Mouse (Mus musculus) ES-E14 (cell line): ENCODE measurements around the gene Zdhhc21.

Source experiments
- CHD2 ChIP-seq: IDR thresholded peaks from 2 replicates; pipeline ENCODE4 v1.6.1; 2014; ENCODE audit warnings: mild to moderate bottlenecking, low read depth, low read length, inconsistent platforms
- MAFK ChIP-seq: IDR thresholded peaks from 2 replicates; pipeline ENCODE4 v1.6.1; 2014; ENCODE audit warnings: mild to moderate bottlenecking, low read depth, low read length, inconsistent platforms; ENCODE audit not compliant: insufficient read depth
- ZC3H11A ChIP-seq: IDR thresholded peaks from 2 replicates; pipeline ENCODE4 v1.6.1; 2012; ENCODE audit warnings: low read depth, mild to moderate bottlenecking, inconsistent platforms, low read length, borderline replicate concordance
- ZNF384 ChIP-seq: IDR thresholded peaks from 2 replicates; pipeline ENCODE4 v1.6.1; 2012; ENCODE audit warnings: low read depth, low read length, inconsistent platforms

GRCm38 (mm10) chr4:82829429-82829828 lies 30.3 kb downstream of the Zdhhc21 start:
- TF ChIP-seq ZC3H11A = no peak
- no peak for TF ChIP-seq MAFK
- TF ChIP-seq CHD2 = no peak
- TF ChIP-seq ZNF384 = no peak
